Mouse (Mus musculus) Patski (cell line): ENCODE data around the gene Fbxw9. TPM values are rescaled to one million over a fixed set of nuclear protein-coding genes. Genes with fewer than 3 reads are reported as not detected.
"Not testable (repeated sequence)": the region's sequence is repeated elsewhere in the genome, so short reads cannot be mapped to it uniquely, and the experiment has no call there.

Source experiments
- ATAC-seq: fragments of 100-300 bp; one replicate; pipeline ENCODE4 v1.8.0; 2021
- CTCF ChIA-PET: fragments of 350-600 bp; sonication (Branson Sonifier 250); formaldehyde crosslinking; loops from one replicate; lab custom pipeline; 2022; ENCODE audit warnings: inconsistent platforms; lab: Charles Lee
- POLR2A ChIA-PET: fragments of 350-600 bp; sonication (Branson Sonifier 250); formaldehyde crosslinking; loops from one replicate; lab custom pipeline; 2022; ENCODE audit warnings: antibody characterized with exemption, inconsistent platforms; lab: Charles Lee
- DNase-seq: peaks from one replicate; pipeline ENCODE4 v3.0.0-alpha.2; 2011; ENCODE audit warnings: low read depth, low spot score
- H3K27me3 ChIP-seq: fragments of 371-371 bp; one replicate; pipeline ENCODE4 v1.5.1; 2021
- CTCF ChIP-seq: fragments of 100-300 bp; IDR thresholded peaks from one replicate; pipeline ENCODE4 v1.5.1; 2021
- in situ Hi-C: fragments of 300-500 bp; cut with MboI; formaldehyde crosslinking; loops from 3 replicates; pipeline ENCODE4 v1.11.1; 2018; ENCODE audit warnings: low pct_unique_long_range_greater_than_20kb, mixed read lengths
- polyA plus RNA-seq: library from polyadenylated mRNA; unstranded; gene quantifications from one replicate; pipeline ENCODE4 v1.2.3, GENCODE M21; 2021

Fbxw9 gene
- polyA plus RNA-seq, 1 experiment from 2014 or later = 32.7 TPM

DNA sequence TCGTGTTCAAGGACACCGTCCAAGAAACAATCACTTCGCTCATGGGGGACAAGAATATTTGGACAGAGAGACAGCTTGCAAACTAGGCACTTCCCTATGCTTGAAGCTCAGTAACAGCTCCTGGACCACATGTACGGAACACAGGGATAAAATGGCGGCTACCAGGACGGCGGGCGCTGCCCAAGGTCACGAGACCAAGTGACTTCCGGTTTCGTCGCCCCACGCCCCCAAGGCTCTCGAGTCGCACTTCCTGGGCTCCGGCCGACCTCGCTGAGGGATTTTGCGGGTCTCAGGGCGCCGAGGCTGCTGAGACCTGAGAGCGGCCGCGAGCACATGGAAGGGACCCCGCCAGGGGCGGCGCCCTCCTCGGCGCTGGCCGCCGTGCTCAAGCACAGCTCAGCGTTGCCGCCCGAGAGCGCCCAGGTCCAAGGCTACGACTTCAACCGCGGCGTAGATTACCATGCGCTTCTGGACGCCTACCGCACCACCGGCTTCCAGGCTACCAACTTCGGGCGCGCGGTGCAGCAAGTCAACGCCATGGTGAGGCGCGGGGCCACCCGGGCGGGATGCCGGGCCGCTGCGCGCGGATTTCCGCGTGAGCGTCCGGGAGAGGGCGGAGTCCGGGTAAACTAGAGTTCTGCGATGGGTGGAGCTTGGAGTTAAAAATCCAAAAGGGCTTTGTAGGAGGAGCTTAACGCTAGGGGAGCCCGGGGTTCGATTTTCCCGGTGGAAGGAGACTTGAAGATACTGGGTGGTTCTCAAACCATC lies 11.8 kb downstream of the Fbxw9 start, which contains the start of gene Dhps:
Gene Dhps (plus strand): TSS at position 244 of the 768 bp plus-strand sequence.
- no peak for TF ChIP-seq CTCF
- no peak for DNase-seq
- CTCF ChIA-PET = interaction anchor here (0.8 to 2.6 kb wide), 4 partner anchors 11 to 46 kb away, joined by 3 to 5 read pairs (median 4); partner anchors contain the start of genes Asna1 and Fbxw9
- no peaks in the 10 kb centered on the region for H3K27me3 ChIP-seq
- POLR2A ChIA-PET = interaction anchor here (0.6 to 1.4 kb wide), 6 partner anchors 9 to 499 kb away, joined by 3 to 6 read pairs (median 3); no protein-coding TSS in a partner anchor
- ATAC-seq = peak; percentile 68
- in situ Hi-C loops = no loop called here

DNA sequence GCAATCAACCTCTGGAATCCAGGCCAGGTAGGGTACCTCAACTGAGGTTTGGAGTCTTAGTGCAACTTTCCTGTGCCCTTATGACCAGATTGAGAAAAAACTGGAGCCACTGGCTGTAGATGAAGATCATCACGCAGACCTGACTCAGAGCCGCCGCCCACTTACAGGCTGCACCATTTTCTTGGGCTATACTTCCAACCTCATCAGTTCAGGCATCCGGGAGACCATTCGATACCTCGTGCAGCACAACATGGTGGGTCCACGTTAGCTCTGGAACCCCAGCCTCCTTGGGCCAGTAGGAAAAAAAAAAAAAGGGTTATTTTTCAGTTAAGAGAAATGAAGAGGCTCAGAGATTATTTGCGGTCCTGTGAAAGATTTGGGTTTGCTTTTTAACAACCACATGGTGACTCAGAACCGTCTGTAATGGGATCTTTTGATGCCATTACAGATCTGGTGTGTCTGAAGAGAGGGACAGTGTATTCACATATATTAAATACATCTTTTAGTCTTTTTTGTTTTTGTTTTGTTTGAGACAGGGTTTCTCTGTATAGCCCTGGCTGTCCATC lies 12.6 kb downstream of the Fbxw9 start:
- ChIA-PET POLR2A (no interaction called here), CTCF (interaction anchor here (1.3 to 2.6 kb wide), 2 partner anchors 12 to 47 kb away, joined by 5 read pairs; partner anchors contain the start of genes Asna1 and Fbxw9)
- ATAC-seq (no peak), DNase-seq (no peak)
- in situ Hi-C loops = no loop called here
- TF ChIP-seq CTCF = no peak
- no peaks in the 10 kb centered on the region for H3K27me3 ChIP-seq

DNA sequence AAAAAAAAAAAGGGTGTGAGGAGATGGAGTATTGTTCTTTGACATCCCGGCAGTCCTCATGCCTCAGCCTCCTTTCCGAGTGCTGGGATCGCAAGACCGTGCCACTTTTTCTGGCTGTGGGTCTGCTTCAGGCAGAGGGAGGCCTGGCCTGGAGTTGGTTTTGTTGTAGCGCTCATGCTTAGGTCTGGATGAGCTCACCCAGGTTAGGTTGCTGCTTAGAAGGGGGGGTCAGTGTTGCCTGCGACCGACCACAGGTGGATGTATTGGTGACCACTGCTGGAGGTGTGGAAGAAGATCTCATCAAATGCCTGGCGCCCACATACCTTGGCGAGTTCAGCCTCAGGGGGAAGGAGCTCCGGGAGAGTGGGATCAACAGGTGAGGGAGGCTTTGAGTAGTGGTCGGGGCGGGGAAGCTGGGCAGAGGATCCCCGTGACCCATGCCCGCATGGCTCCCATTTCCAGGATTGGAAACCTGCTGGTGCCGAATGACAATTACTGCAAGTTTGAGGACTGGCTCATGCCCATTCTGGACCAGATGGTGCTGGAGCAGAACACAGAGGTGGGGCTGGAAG lies 13.3 kb downstream of the Fbxw9 start:
- in situ Hi-C loops = no loop called here
- DNase-seq = no peak
- no peak for ATAC-seq
- H3K27me3 ChIP-seq = no peaks in the 10 kb centered on the region
- no peak for TF ChIP-seq CTCF
- ChIA-PET CTCF (interaction anchor here (1.2 kb wide), 1 partner anchor 10 kb away, joined by 3 read pairs; no protein-coding TSS in a partner anchor), POLR2A (no interaction called here)

DNA sequence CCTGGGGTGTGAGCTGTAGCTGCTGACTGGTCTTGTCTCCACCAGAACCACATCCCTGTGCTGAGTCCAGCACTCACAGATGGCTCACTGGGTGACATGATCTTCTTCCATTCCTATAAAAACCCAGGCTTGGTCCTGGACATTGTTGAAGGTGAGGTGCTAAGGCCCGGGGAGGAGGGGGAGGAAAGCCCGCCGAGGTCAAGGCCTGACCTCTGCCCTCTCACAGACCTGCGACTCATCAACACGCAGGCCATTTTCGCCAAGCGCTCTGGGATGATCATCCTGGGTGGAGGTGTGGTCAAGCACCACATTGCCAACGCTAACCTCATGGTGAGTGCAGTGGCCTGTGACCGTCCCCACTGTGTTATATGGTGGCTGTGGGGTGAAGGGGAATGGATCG lies 14.3 kb downstream of the Fbxw9 start:
- DNase-seq (no peak), ATAC-seq (no peak)
- no peaks in the 10 kb centered on the region for H3K27me3 ChIP-seq
- no peak for TF ChIP-seq CTCF
- CTCF ChIA-PET = no interaction called here
- in situ Hi-C loops = no loop called here
- POLR2A ChIA-PET = no interaction called here

DNA sequence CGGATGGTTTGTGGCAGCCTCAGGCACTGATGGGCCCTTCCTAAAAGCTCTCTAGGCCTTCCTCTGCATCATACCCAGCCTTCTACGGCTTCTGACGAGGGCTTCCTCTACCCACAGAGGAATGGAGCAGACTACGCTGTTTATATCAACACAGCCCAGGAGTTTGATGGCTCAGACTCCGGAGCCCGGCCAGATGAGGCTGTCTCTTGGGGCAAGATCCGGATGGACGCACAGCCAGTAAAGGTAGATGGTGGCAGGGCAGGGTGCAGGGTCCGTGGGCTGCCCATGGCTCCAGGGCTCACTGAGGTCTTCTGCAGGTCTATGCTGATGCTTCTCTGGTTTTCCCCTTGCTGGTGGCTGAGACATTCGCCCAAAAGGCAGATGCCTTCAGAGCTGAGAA lies 14.8 kb downstream of the Fbxw9 start:
- in situ Hi-C loops = no loop called here
- no peak for TF ChIP-seq CTCF
- DNase-seq = no peak
- H3K27me3 ChIP-seq = no peaks in the 10 kb centered on the region
- CTCF ChIA-PET = no interaction called here
- POLR2A ChIA-PET = no interaction called here
- no peak for ATAC-seq

DNA sequence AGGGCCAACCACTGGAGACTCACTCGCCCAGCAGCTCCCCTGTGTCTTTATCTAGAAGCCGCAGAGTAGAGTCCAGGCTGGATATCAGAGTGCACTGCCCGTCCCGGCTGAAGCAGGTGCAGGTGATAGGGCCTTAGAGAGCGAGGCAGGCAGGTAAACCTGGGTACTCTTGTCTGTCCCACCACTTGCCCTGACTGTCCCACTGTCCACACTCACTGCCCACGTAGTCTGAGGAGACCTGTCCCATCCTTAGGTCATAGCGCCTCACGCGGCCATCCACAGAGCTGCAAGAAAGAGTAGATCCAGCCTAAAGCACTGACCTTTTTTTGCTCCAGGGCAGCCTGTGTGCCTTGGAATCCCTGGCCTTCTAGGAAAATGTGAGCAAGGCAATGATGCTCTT lies 16.1 kb downstream of the Fbxw9 start:
- DNase-seq (no peak), ATAC-seq (peak; percentile 29)
- CTCF ChIA-PET = interaction anchor here (0.9 to 2.7 kb wide), 9 partner anchors 9 to 95 kb away, joined by 3 to 10 read pairs (median 3); partner anchors contain the start of genes Gm5741 and Tnpo2
- no peak for TF ChIP-seq CTCF
- in situ Hi-C loops = no loop called here
- POLR2A ChIA-PET = interaction anchor here (0.7 to 1.1 kb wide), 3 partner anchors 16 to 40 kb away, joined by 3 to 4 read pairs (median 3); partner anchors contain the start of genes Fbxw9 and Tnpo2
- H3K27me3 ChIP-seq = no peaks in the 10 kb centered on the region

DNA sequence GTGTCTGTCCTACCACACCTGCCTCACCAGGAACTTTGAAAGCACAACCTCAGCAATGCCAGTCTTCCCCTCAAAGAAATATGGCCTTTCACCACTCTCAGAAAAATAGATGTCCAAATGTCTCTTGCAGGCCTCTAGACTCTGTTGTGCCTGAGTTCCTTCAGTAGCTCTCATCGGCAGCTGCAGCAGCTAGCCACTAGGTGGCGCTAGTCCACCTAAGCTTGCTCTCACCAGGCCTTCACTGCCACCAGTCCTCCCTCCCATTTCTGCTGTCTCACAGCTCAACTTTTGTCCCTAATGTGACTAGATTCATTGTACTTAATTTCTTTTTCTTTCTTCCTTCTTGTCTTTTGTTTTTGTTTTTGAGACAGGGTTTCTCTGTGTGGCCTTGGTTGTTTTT lies 17.1 kb downstream of the Fbxw9 start:
- POLR2A ChIA-PET = no interaction called here
- in situ Hi-C loops = no loop called here
- H3K27me3 ChIP-seq = no peaks in the 10 kb centered on the region
- DNase-seq = no peak
- TF ChIP-seq CTCF = no peak
- CTCF ChIA-PET = interaction anchor here (0.6 to 2.7 kb wide), 12 partner anchors 8 to 94 kb away, joined by 3 to 10 read pairs (median 3); partner anchors contain the start of genes Gm5741 and Tnpo2
- ATAC-seq = peak; percentile 33

DNA sequence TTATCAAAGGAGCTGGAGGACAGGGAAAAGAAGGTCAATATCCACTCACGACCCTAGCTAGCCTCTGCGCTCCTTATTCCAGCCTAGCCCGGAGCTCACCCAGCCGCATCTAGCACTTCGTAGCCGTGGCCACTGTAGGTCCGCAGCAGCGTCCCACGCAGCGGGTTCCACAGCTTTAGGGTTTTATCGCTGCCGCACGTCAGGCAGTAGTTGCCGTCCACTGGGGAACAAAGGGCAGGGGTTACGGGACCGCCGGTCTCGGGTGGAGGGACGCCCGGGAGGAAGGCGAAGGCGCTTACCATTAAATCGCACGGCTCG lies 20.3 kb downstream of the Fbxw9 start:
- TF ChIP-seq CTCF = no peak
- in situ Hi-C loops = no loop called here
- no peaks in the 10 kb centered on the region for H3K27me3 ChIP-seq
- DNase-seq (no peak), ATAC-seq (no peak)
- POLR2A ChIA-PET = interaction anchor here (0.8 kb wide), 1 partner anchor 9 kb away, joined by 3 read pairs; no protein-coding TSS in a partner anchor
- CTCF ChIA-PET = no interaction called here

DNA sequence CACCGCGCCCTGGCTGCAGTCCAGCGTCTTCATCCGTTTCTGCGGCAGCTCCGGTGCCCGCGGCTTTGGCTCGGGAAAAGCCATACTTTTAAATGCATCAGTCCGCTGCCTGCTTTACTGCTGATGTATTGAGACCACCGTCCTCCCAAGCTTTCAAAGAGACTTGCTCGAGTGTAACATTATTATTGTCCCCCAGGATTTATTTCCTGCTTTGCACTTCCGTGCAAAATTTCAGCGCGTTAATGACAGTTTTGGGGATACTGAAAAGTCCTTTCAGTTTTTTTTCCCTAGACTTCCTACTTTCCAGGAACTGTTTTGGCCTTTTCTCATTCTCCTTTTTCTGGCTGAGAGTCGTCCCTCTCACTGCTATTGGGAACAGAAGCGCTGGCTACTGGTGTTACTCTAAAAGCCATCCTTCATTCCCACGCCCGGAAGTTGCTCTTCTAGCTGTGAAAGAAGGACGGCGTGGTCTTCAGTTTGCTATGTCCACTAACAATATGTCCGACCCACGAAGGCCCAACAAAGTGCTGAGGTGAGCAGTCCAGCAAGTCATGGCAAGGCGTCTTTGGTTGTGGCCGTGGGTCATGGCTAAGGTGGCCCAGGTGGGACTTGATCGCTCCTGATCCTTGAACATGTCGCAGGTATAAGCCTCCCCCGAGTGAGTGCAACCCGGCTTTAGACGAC lies 20.8 kb downstream of the Fbxw9 start, which contains the start of gene Wdr83os:
Gene Wdr83os (plus strand): TSS at position 209 of the 684 bp plus-strand sequence.
- CTCF ChIA-PET = no interaction called here
- POLR2A ChIA-PET = interaction anchor here (0.8 kb wide), 1 partner anchor 8 kb away, joined by 3 read pairs; no protein-coding TSS in a partner anchor
- TF ChIP-seq CTCF = no peak
- in situ Hi-C loops = no loop called here
- ATAC-seq (no peak), DNase-seq (no peak)
- H3K27me3 ChIP-seq = no peaks in the 10 kb centered on the region

DNA sequence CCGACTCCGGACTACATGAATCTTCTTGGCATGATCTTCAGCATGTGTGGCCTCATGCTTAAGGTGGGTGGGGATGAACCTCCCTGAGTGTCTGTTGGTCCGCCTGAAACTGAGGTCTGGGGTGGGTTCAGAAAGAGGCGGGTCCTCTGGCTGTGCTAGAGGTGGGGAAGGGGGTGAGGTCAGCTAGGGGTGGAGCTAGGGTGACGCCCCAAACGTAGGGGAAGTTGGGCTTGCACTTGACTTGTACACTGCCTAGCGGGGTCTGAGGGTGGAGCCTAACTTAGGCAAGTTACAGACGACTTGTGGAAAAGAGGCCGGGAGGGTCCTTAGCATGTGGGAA lies 21.3 kb downstream of the Fbxw9 start, which contains the start of gene Wdr83:
Gene Wdr83 (minus strand): TSS at position 91 of the 340 bp plus-strand sequence.
- H3K27me3 ChIP-seq = no peaks in the 10 kb centered on the region
- POLR2A ChIA-PET = no interaction called here
- TF ChIP-seq CTCF = no peak
- CTCF ChIA-PET = interaction anchor here (1.4 kb wide), 1 partner anchor 14 kb away, joined by 3 read pairs; no protein-coding TSS in a partner anchor
- ATAC-seq = peak; percentile 27
- in situ Hi-C loops = no loop called here
- no peak for DNase-seq

DNA sequence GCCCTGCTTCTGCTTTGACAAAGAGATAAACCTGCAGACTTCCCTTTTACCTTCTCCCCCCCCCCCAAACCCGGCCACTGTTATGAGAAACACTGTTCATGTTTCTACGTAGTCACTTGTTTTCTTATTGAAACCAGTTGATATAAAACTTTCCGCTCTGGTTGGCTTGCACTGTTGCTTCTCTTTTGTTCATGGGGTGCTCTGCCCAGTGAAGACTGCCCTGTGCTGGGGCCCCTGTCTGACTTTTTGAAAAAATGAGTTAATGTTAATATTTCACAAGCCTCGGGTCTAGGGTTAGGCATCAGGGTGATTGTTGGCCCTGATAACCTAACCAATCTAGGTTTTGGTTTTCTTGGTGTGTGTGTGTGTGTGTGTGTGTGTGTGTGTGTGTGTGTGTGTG lies 22.3 kb downstream of the Fbxw9 start:
- in situ Hi-C loops, ATAC-seq: not testable (repeated sequence)

More for the DNA sequence above, 22.3 kb downstream of the Fbxw9 start:
- DNase-seq, H3K27me3 ChIP-seq, POLR2A ChIA-PET: not testable (repeated sequence)
- CTCF ChIA-PET = interaction anchor here (1.4 kb wide), 1 partner anchor 13 kb away, joined by 3 read pairs; no protein-coding TSS in a partner anchor
